Mouse (Mus musculus) myocyte (in vitro differentiated cells): ENCODE data around the gene Plekhg2.
A peak's percentile ranks its signal among the peaks of the same experiment; 100 is the strongest.

Experiments
- MYOG ChIP-seq, 3 experiments: IDR thresholded peaks; one replicate each; pipeline ENCODE4 v1.6.1; 2011; ENCODE audit warnings: control low read depth in 2 of 3, low read depth in 2 of 3, mild to moderate bottlenecking in 2 of 3; ENCODE audit not compliant: insufficient read length in 2 of 3, control insufficient read depth in 1 of 3, insufficient read depth in 1 of 3
- POLR2A ChIP-seq: IDR thresholded peaks from one replicate; pipeline ENCODE4 v1.6.1; 2011; ENCODE audit warnings: low read depth, mild to moderate bottlenecking, control low read depth, moderate library complexity; ENCODE audit not compliant: insufficient read length
- USF1 ChIP-seq: IDR thresholded peaks from one replicate; pipeline ENCODE4 v1.6.1; 2011; ENCODE audit warnings: low read depth, mild to moderate bottlenecking, control low read depth, moderate library complexity

DNA sequence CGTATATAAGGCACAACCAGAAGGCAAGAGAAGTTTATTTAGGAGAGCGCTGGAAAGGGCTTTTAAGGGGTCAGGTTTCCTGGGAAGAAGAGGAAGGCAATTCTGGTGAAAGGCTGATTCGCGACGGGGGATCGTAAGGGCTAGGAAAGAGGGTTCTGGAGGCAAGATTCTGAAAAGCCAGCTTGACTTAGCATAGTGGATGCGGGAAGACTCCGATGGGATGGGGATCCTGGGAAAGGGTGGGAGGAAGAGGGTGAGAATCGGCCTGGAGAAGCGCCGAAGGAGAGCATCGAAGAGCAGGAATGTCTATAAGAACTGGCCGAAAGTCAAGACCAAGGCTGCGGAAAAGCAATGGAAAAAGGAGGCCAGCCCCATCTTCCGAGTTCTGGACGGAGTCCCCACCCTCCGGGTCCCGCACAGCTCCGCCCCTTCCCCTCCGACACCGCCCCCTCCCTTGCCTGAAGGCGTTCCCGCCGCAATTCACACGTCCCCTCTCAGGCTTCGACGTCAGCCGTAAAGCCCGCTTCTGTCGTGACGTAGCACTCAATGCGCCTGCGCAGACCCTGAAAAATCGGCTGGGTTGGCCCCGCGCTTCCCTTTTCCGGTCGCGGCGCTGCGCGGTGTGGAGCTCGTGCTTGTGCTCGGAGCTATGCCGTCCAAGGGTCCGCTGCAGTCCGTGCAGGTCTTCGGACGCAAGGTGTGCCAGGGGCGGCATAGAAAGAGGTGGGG is 22.1 kb downstream of the Plekhg2 start, which contains the start of gene Rps16:
- TF ChIP-seq POLR2A (peak; percentile 69), MYOG (IDR thresholded peaks at IDR 0.05; ENCODE audit: control insufficient read depth in 1 of 3, insufficient read depth in 1 of 3, insufficient read length in 2 of 3, low read depth in 2 of 3) (no peak), USF1 (no peak)
